Mouse (Mus musculus): ENCODE data around the gene Hook2. TPM values are rescaled to one million over a fixed set of nuclear protein-coding genes. Genes with fewer than 3 reads are reported as not detected.
A peak's percentile ranks its signal among the peaks of the same experiment; 100 is the strongest.

The Hook2 gene
- 17.6 and 18.2 TPM in 2 replicates for polyA plus RNA-seq (2016; fragmentation: Nextera tagmentation; extraction: Ambion mirVana)

DNA sequence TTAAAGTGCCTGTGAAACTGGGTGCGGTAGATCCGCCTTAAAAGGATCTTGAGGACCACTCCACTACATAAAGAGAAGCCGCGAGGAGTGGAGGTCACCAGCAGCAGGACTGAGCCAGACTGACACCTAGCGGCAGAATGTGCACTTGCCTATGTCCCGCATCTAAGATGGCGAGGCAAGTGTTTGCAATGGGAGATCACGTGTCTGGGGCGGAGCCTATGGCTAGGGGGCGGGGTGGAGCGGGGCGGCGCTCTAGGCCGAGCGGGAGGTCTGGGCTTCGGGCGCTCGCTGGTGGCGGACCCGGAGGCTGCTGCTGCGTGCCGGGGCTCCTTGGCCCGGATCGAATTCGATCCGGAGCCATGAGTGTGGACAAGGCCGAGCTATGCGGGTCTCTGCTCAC, at the start of gene Hook2:
Gene Hook2, plus strand, starts transcription at position 255 of the 400 bp plus-strand sequence.
- peak; percentile 94 for ATAC-seq (ENCODE audit: low FRiP score, low read depth)
- peak within 1 kb of the TSS; percentile 55 for H3K4me3 ChIP-seq
- peak within 1 kb of the TSS; percentile 62 for H3K9ac ChIP-seq
- peak within 1 kb of the TSS; percentile 89 for H3K4me2 ChIP-seq (replicated peaks)
- H3K9me3 ChIP-seq = no peaks in the 10 kb centered on the region
- peaks cover 28% of the 10 kb centered on the region for H3K27me3 ChIP-seq (replicated peaks)
- H3K27ac ChIP-seq = no peak within 1 kb of the TSS
- peaks cover 16% of the 10 kb centered on the region for H3K4me1 ChIP-seq
- no peaks in the 10 kb centered on the region for H3K36me3 ChIP-seq
- WGBS = under 1% methylated on average over 28 of the region's 28 CpGs

DNA sequence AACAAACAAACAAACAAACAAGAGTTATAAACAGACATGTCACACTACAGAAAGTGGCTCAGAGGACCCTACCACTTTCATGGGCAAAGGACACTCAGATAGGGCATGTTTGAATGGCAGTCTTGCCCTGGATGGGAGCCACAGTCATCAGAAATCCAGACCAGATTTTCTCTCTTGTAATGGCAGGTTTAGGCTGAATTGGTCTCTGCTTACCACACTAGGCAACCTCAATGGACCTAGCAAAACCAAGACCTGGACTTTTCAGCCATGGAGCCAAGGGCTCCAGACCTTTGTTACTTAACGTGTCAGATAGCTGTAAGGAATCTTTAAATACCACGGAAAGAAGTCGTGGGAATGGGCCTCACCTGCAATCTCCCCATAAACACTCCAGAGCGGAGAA, 46.7 kb upstream of the Hook2 start:
- peaks cover 17% of the 10 kb centered on the region; the same call in 1 of the 2 replicates for H3K4me1 ChIP-seq
- no peaks in the 10 kb centered on the region for H3K9me3 ChIP-seq
- WGBS = 16% methylated on average over 4 of the region's 4 CpGs
- H3K9ac ChIP-seq = no peak overlapping the region
- H3K4me2 ChIP-seq (replicated peaks) = no peak overlapping the region
- peaks cover 52% of the 10 kb centered on the region for H3K27me3 ChIP-seq (replicated peaks)
- no peaks in the 10 kb centered on the region for H3K36me3 ChIP-seq
- H3K27ac ChIP-seq = no peak overlapping the region
- no peak for ATAC-seq (ENCODE audit: low FRiP score, low read depth)
- no peak overlapping the region for H3K4me3 ChIP-seq

DNA sequence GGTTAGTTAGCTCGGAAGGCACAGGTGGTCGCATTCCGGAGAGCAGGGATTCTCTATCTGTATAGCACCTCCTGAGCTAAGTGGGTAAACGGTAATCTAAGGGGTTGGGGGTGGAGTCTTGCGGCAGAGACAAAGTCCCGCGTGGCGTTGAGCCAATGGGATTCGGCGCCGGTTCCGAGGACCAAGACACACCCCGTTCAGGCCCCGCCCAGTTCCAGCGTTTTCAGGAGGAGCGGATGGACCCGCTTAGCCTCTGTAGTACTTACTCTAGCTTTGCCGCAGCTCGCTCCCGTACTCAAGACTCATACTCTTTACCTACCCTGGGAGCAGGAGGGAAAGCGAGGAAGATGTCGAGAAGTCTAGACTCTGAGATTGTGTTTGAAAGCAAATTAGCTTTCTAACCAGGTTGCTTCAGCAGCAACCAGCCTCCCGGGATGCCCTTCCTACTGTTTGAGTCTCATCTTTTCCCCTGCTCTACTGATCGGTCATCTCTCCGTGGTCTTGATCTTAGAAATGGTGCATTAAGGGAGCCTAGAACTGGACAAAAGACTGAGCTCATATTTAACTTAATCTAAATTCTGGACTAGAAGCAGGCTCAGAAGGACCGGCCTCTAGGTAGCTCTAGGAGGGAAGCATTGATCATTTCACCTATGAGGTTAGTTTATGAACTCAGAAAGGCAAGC, 45.8 kb upstream of the Hook2 start:
- H3K27me3 ChIP-seq (replicated peaks) = peaks cover 57% of the 10 kb centered on the region

DNA sequence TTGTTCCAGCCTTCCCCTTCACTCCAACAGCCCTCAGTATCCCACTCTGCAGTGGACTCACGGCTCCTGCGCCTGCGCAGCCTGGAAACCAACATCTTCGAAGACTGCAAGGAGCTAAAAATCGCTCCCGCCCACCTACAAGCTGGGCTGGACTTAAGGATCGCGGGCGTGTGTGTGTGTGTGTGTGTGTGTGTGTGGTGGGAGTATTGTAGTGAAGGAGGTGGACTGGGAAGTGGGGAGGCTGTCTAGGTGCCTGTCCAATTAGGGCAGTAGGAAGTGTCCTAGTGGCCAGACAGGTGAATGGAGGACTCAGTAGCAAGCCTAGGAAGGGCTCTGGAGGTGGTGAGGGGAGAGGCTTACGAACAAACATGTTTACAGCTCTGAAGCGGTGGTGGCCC, 45.2 kb upstream of the Hook2 start:
- ATAC-seq (ENCODE audit: low FRiP score, low read depth) = peak; percentile 52
- Histone ChIP-seq H3K4me3 (peak overlapping the region; percentile 62), H3K27ac (no peak overlapping the region), H3K36me3 (no peaks in the 10 kb centered on the region), H3K9ac (peak overlapping the region; percentile 72; the same call in 1 of the 2 replicates), H3K4me2 (replicated peaks) (peak overlapping the region; percentile 94), H3K4me1 (peaks cover 17% of the 10 kb centered on the region; the same call in 1 of the 2 replicates), H3K9me3 (no peaks in the 10 kb centered on the region), H3K27me3 (replicated peaks) (peaks cover 63% of the 10 kb centered on the region)
- 4% methylated on average over 11 of the region's 11 CpGs for WGBS

More for the DNA sequence above, 45.8 kb upstream of the Hook2 start:
- Histone ChIP-seq H3K9ac (no peak overlapping the region), H3K4me2 (replicated peaks) (peak overlapping the region; percentile 94), H3K4me3 (peak overlapping the region; percentile 62; the same call in 1 of the 2 replicates), H3K27ac (no peak overlapping the region), H3K4me1 (peaks cover 17% of the 10 kb centered on the region; the same call in 1 of the 2 replicates), H3K36me3 (no peaks in the 10 kb centered on the region), H3K9me3 (no peaks in the 10 kb centered on the region)
- 2% methylated on average over 26 of the region's 26 CpGs for WGBS
- no peak for ATAC-seq (ENCODE audit: low FRiP score, low read depth)

DNA sequence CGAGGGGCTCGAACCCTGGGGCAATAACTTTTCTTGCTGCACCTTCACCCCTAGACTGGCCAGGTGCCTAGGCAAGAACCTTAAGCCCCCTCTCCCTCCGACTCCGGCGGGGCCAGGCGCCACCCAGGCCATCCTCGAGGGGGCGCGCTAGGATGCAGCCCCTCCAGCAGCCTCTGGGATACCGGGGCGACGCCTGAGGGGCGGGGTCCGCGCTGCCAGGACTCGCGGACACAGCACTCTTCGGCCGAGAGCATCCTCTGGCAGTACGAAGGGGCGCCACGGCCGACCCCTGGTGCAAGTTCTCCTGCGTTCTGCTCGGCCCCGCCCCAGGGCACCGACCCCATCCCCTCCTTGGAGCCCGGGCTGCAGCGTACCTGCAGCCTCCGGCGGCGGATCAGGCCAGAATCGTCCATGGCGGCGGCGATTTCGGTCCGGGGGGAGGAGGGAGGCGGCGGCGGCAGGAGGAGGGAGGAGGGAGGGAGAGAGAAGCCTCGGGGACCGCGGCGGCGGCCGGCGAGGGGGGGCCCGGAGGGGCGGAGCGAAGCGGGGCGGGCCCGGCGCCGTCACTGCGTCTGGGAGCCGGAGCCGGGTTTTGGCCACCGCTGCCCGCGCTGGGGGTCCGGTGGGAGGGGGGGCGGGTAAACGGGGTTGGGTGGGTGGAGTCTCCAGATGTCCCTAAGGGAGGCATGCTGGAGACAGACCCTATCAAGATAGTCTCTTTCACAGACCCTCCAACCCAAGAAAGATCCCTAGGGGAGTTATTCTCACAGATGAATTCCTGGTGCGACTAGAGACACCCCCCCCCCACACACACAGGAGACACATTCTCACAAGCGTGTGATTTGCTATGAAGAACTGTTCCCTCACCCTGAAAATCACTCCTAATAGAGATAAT, 44.5 kb upstream of the Hook2 start:
- Histone ChIP-seq H3K27ac (no peak overlapping the region), H3K9ac (peak overlapping the region; percentile 72), H3K4me3 (peak overlapping the region; percentile 62), H3K27me3 (replicated peaks) (peaks cover 69% of the 10 kb centered on the region), H3K4me2 (replicated peaks) (peak overlapping the region; percentile 94), H3K9me3 (no peaks in the 10 kb centered on the region), H3K4me1 (peaks cover 17% of the 10 kb centered on the region; the same call in 1 of the 2 replicates), H3K36me3 (no peaks in the 10 kb centered on the region)
- ATAC-seq (ENCODE audit: low FRiP score, low read depth) = peak; percentile 72
- under 1% methylated on average over 48 of the region's 67 CpGs for WGBS

DNA sequence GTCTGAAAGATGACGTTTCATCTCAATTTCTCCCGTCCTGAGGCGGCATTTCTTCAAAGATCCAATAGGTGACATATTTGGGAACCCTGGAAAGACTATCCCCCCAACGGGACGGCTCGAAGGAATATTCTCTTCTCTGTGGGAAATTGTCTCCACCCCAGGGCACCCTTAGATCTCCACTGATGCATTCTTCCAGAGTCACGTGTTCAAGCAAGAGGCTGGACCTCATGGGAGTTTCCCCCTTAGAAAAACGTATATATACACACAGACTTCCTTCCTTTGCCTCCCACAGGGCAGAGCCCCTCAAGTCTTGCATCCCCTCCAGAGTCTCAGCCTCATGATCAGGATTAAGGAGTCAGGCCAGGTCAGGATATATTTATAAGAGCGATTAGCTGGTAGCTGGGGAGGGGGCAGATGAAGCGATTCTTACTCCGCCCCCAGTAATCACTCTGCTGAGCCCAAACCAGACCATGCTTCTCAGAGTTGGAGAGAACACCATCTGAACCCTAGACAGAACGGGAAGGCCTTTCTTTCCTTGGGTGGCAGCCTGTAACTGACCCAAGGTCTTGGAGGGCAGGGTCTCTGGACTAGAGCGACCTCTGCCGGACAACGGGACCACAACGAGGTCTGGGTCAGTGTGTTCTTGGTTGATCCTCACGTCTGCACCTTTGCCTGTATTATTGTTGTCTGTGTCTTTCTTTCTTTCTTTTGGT, 43.7 kb upstream of the Hook2 start, which contains the start of gene Rtbdn:
Gene Rtbdn, plus strand, starts transcription at position 464 of the 713 bp plus-strand sequence.
- Histone ChIP-seq H3K4me1 (peaks cover 17% of the 10 kb centered on the region; the same call in 1 of the 2 replicates), H3K27ac (no peak within 1 kb of the TSS), H3K9me3 (no peaks in the 10 kb centered on the region), H3K27me3 (replicated peaks) (peaks cover 76% of the 10 kb centered on the region), H3K4me3 (peak within 1 kb of the TSS; percentile 62), H3K9ac (peak within 1 kb of the TSS; percentile 72), H3K4me2 (replicated peaks) (peak within 1 kb of the TSS; percentile 94), H3K36me3 (no peaks in the 10 kb centered on the region)
- ATAC-seq (ENCODE audit: low FRiP score, low read depth) = no peak
- WGBS = 9% methylated on average over 17 of the region's 17 CpGs

DNA sequence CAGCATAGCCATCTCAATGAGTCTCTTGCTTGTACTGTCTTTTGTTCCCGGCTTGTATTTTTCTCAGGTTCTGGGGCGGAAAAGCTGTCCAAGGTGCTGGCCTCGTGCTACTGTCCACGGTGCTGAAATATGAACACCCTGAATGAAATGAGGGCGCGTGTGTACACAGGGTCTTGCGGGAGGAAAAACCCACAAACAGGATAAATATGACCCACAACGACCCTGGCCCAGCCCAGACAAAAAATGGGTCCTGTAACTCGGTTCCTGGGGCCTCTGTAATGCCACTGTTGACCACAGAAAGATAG, 43.2 kb upstream of the Hook2 start:
- Histone ChIP-seq H3K4me1 (peaks cover 17% of the 10 kb centered on the region; the same call in 1 of the 2 replicates), H3K36me3 (no peaks in the 10 kb centered on the region), H3K9me3 (no peaks in the 10 kb centered on the region), H3K9ac (no peak overlapping the region), H3K27me3 (replicated peaks) (peaks cover 81% of the 10 kb centered on the region), H3K4me3 (no peak overlapping the region), H3K27ac (no peak overlapping the region), H3K4me2 (replicated peaks) (peak overlapping the region; percentile 94; the same call in 1 of the 2 replicates)
- WGBS = 18% methylated on average over 9 of the region's 9 CpGs
- no peak for ATAC-seq (ENCODE audit: low FRiP score, low read depth)

DNA sequence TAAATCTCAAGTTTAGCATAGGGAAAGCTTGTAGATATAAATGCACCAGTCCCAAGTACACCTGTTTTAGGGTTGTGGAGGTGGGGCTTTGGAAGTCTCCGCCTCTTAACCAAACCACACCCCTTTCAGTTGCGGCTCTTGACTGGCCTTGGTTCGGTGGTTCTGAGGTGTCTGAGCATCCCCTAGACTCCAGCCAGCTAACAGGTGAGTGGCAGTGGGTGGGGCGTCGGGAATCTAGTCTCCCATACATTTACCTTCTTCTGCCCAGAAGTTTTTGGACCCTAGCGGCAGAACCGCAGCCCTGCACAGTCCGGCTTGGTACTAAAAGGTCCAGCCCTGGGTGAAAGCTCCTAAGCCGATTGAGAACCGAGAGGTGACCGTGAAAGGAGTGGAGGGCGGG, 40.6 kb upstream of the Hook2 start:
- peaks cover 73% of the 10 kb centered on the region for H3K27me3 ChIP-seq (replicated peaks)
- 22% methylated on average over 12 of the region's 12 CpGs for WGBS
- no peak for ATAC-seq (ENCODE audit: low FRiP score, low read depth)
- no peaks in the 10 kb centered on the region for H3K36me3 ChIP-seq
- no peak overlapping the region for H3K9ac ChIP-seq
- H3K9me3 ChIP-seq = no peaks in the 10 kb centered on the region
- peaks cover 11% of the 10 kb centered on the region; the same call in 1 of the 2 replicates for H3K4me1 ChIP-seq
- H3K4me2 ChIP-seq (replicated peaks) = no peak overlapping the region
- H3K4me3 ChIP-seq = no peak overlapping the region
- H3K27ac ChIP-seq = no peak overlapping the region

DNA sequence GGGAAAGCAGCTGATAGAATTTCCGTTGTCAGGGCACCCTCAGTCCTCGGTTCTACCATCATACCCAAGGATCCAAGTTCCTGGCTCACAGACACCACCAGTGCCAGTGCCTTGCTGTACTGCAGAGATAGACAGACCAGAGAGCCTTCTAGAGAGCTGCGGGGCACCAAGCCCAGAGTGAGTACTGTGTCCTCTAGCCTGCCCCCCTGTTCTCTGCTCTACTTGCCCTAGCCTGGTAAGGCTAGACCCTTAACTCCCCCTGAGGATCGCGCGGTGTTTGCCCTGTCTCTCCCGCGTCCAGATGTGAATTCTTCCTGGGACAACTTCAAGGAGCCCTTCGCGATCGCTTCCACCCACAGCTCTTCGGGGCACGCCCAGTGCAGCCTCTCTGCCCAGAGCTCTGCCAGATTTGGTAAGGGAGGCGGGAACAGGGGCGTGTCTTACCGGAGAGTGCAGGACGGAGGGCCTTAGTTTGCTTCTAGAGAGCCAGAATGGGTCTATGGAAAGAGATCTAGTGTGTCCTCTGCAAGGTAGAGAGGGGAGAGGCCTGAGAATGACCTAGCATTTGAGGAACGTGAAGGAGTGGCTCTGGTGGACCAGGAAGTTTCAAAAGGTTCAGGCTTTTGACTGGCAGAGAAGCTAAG, 37.7 kb upstream of the Hook2 start:
- H3K36me3 ChIP-seq = peaks cover 7% of the 10 kb centered on the region
- no peak overlapping the region for H3K4me3 ChIP-seq
- no peak overlapping the region for H3K27ac ChIP-seq
- ATAC-seq (ENCODE audit: low FRiP score, low read depth) = no peak
- H3K4me2 ChIP-seq (replicated peaks) = no peak overlapping the region
- no peak overlapping the region for H3K9ac ChIP-seq
- no peaks in the 10 kb centered on the region for H3K4me1 ChIP-seq
- H3K27me3 ChIP-seq (replicated peaks) = peaks cover 48% of the 10 kb centered on the region
- WGBS = 7% methylated on average over 18 of the region's 18 CpGs
- H3K9me3 ChIP-seq = no peaks in the 10 kb centered on the region

DNA sequence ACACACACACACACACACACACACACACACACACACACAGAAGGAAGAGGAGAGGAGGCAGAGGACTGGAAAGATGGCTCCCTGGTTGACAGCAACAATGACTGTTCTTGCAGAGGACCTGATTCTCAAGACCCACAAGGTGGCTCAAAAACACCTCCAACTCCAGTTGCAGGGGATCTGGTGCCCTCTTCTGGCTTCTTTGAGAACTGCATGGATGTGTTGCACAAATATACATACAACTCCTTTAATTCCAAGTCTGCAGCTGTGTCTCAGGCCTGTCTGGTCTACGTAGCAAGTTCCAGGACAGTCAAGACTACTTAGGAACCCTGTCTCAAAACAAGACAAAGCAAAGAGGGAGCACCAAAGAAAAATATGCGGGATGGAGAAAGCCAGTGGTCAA, 33.6 kb upstream of the Hook2 start:
- H3K27me3 ChIP-seq (replicated peaks) = peaks cover 14% of the 10 kb centered on the region; the same call in 1 of the 2 replicates
- H3K9ac ChIP-seq = no peak overlapping the region
- H3K4me2 ChIP-seq (replicated peaks) = no peak overlapping the region
- no peak overlapping the region for H3K27ac ChIP-seq
- WGBS = 52% methylated on average over 2 of the region's 2 CpGs
- ATAC-seq (ENCODE audit: low FRiP score, low read depth) = no peak
- peaks cover 24% of the 10 kb centered on the region for H3K36me3 ChIP-seq
- no peak overlapping the region for H3K4me3 ChIP-seq
- no peaks in the 10 kb centered on the region for H3K9me3 ChIP-seq
- no peaks in the 10 kb centered on the region for H3K4me1 ChIP-seq

DNA sequence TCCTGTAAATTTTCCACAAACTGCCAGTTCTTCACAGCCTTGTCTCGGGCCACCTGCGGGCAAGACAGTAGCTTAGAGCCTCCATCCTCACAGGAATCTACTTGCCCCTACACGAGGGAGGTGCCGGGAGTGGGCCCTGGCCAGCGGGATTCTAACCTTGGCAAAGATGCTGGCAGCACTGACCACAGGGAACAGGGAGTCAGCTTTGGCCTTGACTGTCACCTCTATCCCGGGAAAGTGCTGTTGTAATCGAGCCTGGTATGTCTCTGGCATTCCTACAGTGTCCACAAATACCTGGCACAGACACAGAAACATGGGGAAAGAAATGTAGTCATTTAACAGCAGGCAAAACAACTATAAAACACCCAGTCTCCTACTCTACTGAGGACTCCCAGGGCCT, 30.6 kb upstream of the Hook2 start:
- WGBS = 92% methylated on average over 7 of the region's 7 CpGs
- Histone ChIP-seq H3K4me3 (no peak overlapping the region), H3K4me1 (peaks cover under 1% of the 10 kb centered on the region; the same call in 1 of the 2 replicates), H3K27ac (no peak overlapping the region), H3K9ac (no peak overlapping the region), H3K4me2 (replicated peaks) (no peak overlapping the region), H3K36me3 (peaks cover 27% of the 10 kb centered on the region), H3K9me3 (no peaks in the 10 kb centered on the region), H3K27me3 (replicated peaks) (no peaks in the 10 kb centered on the region)
- ATAC-seq (ENCODE audit: low FRiP score, low read depth) = no peak

Measured in neural tube, embryonic 12.5 days (tissue).